ENCODE assay signal across 8 mouse cellular contexts in genomic region chr4:134767426-134768225, GRCm38 (mm10). TPM values are rescaled to one million over a fixed set of nuclear protein-coding genes. Genes with fewer than 3 reads are reported as not detected.
DNase-seq lines count a peak whose midpoint lies in the region; ATAC-seq lines count a peak whose summit lies in the region.

Gene Ldlrap1, minus strand, starts transcription at chr4:134768024.

- peak; percentile 89 for DNase-seq in CD4-positive, CD25-positive, alpha-beta regulatory T cell, adult 2 months (ENCODE audit: low read depth, low spot score)
- DNase-seq in adrenal gland, postnatal 14 days: peak; percentile 94
- peak; percentile 85 for DNase-seq in embryonic facial prominence, embryonic 14.5 days (ENCODE audit: low spot score)
- peak; percentile 63 for DNase-seq in ovary, adult 18-20 months (ENCODE audit: low spot score)
- peak; percentile 84 for DNase-seq in thymus, postnatal 14 days

- WGBS in embryonic facial prominence, embryonic 14.5 days: 0% methylated on average over 45 of the region's 80 CpGs
- WGBS in heart, embryonic 12.5 days: under 1% methylated on average over 73 of the region's 80 CpGs
- WGBS in kidney, embryonic 16.5 days: under 1% methylated on average over 79 of the region's 80 CpGs
- under 1% methylated on average over 64 of the region's 80 CpGs for WGBS in lung, embryonic 16.5 days

- no peaks in the 10 kb centered on the region for H3K36me3 ChIP-seq in embryonic facial prominence, embryonic 14.5 days (ENCODE audit: control insufficient read depth, insufficient read depth, low read length)
- no peaks in the 10 kb centered on the region for H3K36me3 ChIP-seq in heart, embryonic 12.5 days
- no peaks in the 10 kb centered on the region for H3K36me3 ChIP-seq in kidney, embryonic 16.5 days (ENCODE audit: insufficient read depth, low read length)
- H3K36me3 ChIP-seq in lung, embryonic 16.5 days (ENCODE audit: control insufficient read depth, insufficient read depth, low read length): no peaks in the 10 kb centered on the region

- H3K27me3 ChIP-seq in embryonic facial prominence, embryonic 14.5 days (replicated peaks; ENCODE audit: control insufficient read depth, insufficient read depth, low read length): 0 out of 2 replicates have a peak, but pooled peaks cover 2% of the 10 kb centered on the region
- no peaks in the 10 kb centered on the region for H3K27me3 ChIP-seq in heart, embryonic 12.5 days (replicated peaks)
- H3K27me3 ChIP-seq in kidney, embryonic 16.5 days (ENCODE audit: insufficient read depth, low read length): no peaks in the 10 kb centered on the region
- no peaks in the 10 kb centered on the region for H3K27me3 ChIP-seq in lung, embryonic 16.5 days (ENCODE audit: control insufficient read depth, insufficient read depth, low read depth, low read length)

- H3K9ac ChIP-seq in embryonic facial prominence, embryonic 14.5 days (ENCODE audit: low read depth, low read length): peak within 1 kb of the TSS; percentile 85
- H3K9ac ChIP-seq in heart, embryonic 12.5 days: peak within 1 kb of the TSS; percentile 89
- peak within 1 kb of the TSS; percentile 82 for H3K9ac ChIP-seq in kidney, embryonic 16.5 days (replicated peaks; ENCODE audit: low read length)
- peak within 1 kb of the TSS; percentile 87 for H3K9ac ChIP-seq in lung, embryonic 16.5 days (ENCODE audit: low read length)

- peak; percentile 69 for ATAC-seq in embryonic facial prominence, embryonic 14.5 days (ENCODE audit: low read depth)
- peak; percentile 87 for ATAC-seq in heart, embryonic 12.5 days (ENCODE audit: insufficient number of reproducible peaks, low FRiP score)
- peak; percentile 74 for ATAC-seq in kidney, embryonic 16.5 days (ENCODE audit: low FRiP score, low TSS enrichment)
- peak; percentile 90 for ATAC-seq in lung, embryonic 16.5 days (ENCODE audit: low read depth)

- peak within 1 kb of the TSS; percentile 78 for H3K4me2 ChIP-seq in embryonic facial prominence, embryonic 14.5 days (ENCODE audit: low read depth, low read length)
- H3K4me2 ChIP-seq in heart, embryonic 12.5 days: peak within 1 kb of the TSS; percentile 91
- peak within 1 kb of the TSS; percentile 94 for H3K4me2 ChIP-seq in kidney, embryonic 16.5 days (replicated peaks; ENCODE audit: low read depth, low read length)
- H3K4me2 ChIP-seq in lung, embryonic 16.5 days (ENCODE audit: low read depth, low read length): peak within 1 kb of the TSS; percentile 97

- peak within 1 kb of the TSS; percentile 82 for H3K27ac ChIP-seq in embryonic facial prominence, embryonic 14.5 days (replicated peaks; ENCODE audit: low read depth, low read length)
- H3K27ac ChIP-seq in heart, embryonic 12.5 days (ENCODE audit: poor library complexity, severe bottlenecking): peak within 1 kb of the TSS; percentile 65
- peak within 1 kb of the TSS; percentile 76 for H3K27ac ChIP-seq in kidney, embryonic 16.5 days (ENCODE audit: low read length)
- H3K27ac ChIP-seq in lung, embryonic 16.5 days (ENCODE audit: low read length): peak within 1 kb of the TSS; percentile 51

- peaks cover 10% of the 10 kb centered on the region for H3K4me1 ChIP-seq in embryonic facial prominence, embryonic 14.5 days (ENCODE audit: control insufficient read depth, insufficient read depth, low read length)
- H3K4me1 ChIP-seq in heart, embryonic 12.5 days (replicated peaks): peaks cover 59% of the 10 kb centered on the region
- peaks cover 37% of the 10 kb centered on the region for H3K4me1 ChIP-seq in kidney, embryonic 16.5 days (ENCODE audit: insufficient read depth, low read length)
- peaks cover 32% of the 10 kb centered on the region for H3K4me1 ChIP-seq in lung, embryonic 16.5 days (replicated peaks; ENCODE audit: control insufficient read depth, insufficient read depth, low read length)

- no peaks in the 10 kb centered on the region for H3K9me3 ChIP-seq in embryonic facial prominence, embryonic 14.5 days (ENCODE audit: control insufficient read depth, low read length)
- no peaks in the 10 kb centered on the region for H3K9me3 ChIP-seq in heart, embryonic 12.5 days (replicated peaks)
- no peaks in the 10 kb centered on the region for H3K9me3 ChIP-seq in kidney, embryonic 16.5 days (ENCODE audit: low read length)
- H3K9me3 ChIP-seq in lung, embryonic 16.5 days (ENCODE audit: control insufficient read depth, low read length): no peaks in the 10 kb centered on the region

- peak within 1 kb of the TSS; percentile 81 for H3K4me3 ChIP-seq in embryonic facial prominence, embryonic 14.5 days (ENCODE audit: low read depth, low read length)
- H3K4me3 ChIP-seq in heart, embryonic 12.5 days: peak within 1 kb of the TSS; percentile 83
- peak within 1 kb of the TSS; percentile 76 for H3K4me3 ChIP-seq in kidney, embryonic 16.5 days (ENCODE audit: low read length)
- H3K4me3 ChIP-seq in lung, embryonic 16.5 days (ENCODE audit: low read length): peak within 1 kb of the TSS; percentile 81

RNA-seq across cellular contexts. Expression of gene Ldlrap1, which starts in this region (rescaled TPM):
- 46.4 and 53.1 TPM in 2 replicates for total RNA-seq in adrenal gland, postnatal 14 days (2021)
- polyA plus RNA-seq in embryonic facial prominence, embryonic 14.5 days (2014; fragmentation: Nextera tagmentation; extraction: Ambion mirVana): 22.5 and 22.9 TPM in 2 replicates
- polyA plus RNA-seq in heart, embryonic 12.5 days (2016; fragmentation: Nextera tagmentation; extraction: Ambion mirVana): 16.5 and 17.8 TPM in 2 replicates
- polyA plus RNA-seq in kidney, embryonic 16.5 days (2015; fragmentation: Nextera tagmentation; extraction: Ambion mirVana): 21.7 and 23.1 TPM in 2 replicates
- polyA plus RNA-seq in lung, embryonic 16.5 days (2015; fragmentation: Nextera tagmentation; extraction: Ambion mirVana): 25.2 and 27.7 TPM in 2 replicates

Comparison
In these comparisons a context has a peak if more than half of its experiments do, and no peak if none do; other contexts are left out.
1. Peak in every context shown above with its lines: DNase-seq, ATAC-seq, H3K4me3 ChIP-seq and H3K27ac ChIP-seq.